Mouse (Mus musculus): ENCODE results near the gene Capn10. TPM values are rescaled to one million over a fixed set of nuclear protein-coding genes. Genes with fewer than 3 reads are reported as not detected.

Gene Capn10
- total RNA-seq (2015; ENCODE audit: low replicate concordance), result 5.9 and 19.5 TPM in 2 replicates
- total RNA-seq (2017; ENCODE audit: low replicate concordance), result 3.3 and 8.6 TPM in 2 replicates

DNA sequence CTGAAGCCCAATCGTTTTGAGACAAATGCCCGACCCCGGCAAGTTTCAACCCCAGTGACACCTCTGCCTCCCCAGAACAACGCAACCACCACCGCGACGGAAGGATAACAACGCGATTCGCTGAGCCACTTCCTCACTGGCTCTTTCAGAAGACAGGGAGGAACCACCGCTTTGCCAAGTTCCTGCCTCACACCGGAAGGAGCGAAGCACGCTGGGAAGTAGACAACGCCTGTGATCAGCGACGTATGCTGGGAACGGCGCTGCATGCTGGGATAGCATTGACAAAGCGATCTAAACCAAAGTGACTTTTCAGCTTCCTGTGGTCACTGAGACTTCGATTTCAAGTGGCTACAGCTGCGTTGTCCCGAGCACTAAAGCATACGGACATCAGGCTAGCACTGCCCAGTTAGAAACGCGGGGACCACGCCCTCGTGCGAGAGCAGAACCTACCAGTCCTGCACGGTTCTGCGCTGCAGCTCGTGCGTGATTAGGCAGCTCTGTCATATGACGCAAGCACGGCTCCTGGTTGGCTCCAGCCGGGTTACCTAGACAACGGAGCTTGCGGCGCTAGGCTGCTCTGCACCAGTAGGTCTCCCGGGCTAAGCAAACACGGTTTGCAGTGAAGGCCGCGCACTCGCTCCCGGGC lies at the start of gene Capn10:
Capn10 (plus strand) TSS at position 195 of the 646 bp plus-strand sequence.
- ATAC-seq (replicated peaks; ENCODE audit: low FRiP score, poor library complexity, severe bottlenecking), result peak; percentile 93

DNA sequence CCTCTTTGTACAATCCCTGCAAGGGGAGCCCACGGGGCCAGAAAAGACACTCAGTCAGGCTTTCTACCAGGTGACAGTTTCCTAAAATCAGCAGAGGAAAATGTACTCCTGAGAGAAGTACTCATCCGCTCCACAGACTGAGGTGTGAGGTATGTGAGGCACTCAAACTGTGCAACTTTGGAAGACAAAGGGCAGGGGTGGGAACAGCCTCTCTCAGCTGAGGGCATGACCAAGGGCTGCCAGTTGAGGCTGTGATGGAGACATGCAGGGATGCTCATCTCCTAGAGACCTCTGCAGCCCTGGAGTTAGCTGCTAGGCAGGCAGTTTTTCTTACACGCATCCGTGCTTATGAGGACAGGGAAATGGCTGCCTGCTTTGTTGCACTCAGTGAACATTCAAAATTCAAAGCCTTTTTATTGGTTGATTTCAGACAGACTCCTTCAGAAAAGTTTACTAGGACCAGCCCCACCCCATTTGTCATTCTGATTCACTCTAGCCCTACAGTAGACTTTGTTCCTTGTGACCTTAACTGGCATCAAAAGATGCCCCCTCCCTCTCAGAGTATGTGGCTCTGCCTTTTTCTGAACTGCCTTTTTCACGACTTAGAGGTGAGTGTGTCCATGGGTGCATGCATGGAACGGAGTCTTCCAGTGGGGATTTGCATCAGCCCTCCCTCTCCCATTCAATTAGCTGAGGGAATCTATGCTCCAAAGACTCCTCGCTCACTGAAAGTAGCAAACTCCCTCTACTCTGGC lies 45.1 kb upstream of the Capn10 start:
- ATAC-seq (replicated peaks; ENCODE audit: low FRiP score, poor library complexity, severe bottlenecking), result no peak

DNA sequence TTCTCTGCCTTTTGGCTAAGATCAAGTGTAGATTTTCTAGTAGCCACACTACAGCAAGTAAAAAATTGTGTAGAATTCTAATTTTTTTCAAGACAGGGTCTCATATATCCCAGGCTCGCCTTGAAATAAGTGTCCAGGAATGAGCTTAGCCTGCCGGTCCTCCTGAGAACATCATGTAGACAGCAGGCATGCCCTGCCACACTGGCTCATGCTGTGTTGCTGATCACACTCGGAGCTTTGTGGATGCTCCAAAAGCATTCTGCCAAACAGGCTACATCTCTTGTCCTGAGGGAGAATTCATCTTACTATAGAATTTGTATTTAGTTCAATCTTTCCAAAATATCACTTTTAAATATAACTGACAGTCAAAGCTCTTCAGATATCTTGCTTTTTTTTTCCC lies 41.4 kb upstream of the Capn10 start:
- ATAC-seq (replicated peaks; ENCODE audit: low FRiP score, poor library complexity, severe bottlenecking), result no peak

DNA sequence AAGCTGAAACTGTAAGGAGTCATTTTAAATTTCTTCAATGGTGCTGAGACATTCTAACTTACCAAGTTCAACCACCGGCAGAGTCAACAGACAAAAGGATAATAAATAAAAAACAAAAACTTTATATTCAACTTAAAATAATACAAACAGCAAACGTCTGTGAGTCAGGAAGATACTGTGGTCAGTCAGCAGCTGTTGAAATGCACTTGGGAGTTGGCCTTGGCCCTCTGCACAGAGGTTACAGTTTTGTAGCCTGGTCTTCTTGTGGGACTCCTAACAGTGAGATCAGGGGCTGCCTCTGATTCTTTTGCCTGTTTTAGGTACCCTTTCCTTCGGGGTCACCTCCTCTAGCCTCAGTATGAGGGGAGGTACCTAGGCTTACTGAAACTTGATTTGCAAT lies 40.3 kb upstream of the Capn10 start:
- no peak for ATAC-seq (replicated peaks; ENCODE audit: low FRiP score, poor library complexity, severe bottlenecking)

DNA sequence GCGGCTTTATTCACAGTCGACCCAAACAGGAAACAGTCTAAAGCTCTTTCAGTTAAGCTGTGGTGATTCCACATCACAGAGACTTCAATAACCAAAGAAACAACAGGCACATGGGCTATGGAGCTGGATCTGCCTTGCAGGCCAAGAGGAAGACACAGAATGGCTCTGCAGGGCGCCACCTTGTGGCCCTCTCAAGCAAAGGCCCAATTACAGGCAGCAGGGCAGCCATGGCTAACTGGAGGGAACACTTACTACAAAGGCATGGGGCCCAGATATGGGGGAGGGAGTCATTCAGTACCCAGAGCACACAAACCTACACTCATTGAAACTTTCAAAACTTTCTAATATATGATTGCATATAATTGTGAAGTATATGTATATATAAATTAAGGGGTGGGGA lies 39.1 kb upstream of the Capn10 start:
- peak; percentile 84 for ATAC-seq (replicated peaks; ENCODE audit: low FRiP score, poor library complexity, severe bottlenecking)

DNA sequence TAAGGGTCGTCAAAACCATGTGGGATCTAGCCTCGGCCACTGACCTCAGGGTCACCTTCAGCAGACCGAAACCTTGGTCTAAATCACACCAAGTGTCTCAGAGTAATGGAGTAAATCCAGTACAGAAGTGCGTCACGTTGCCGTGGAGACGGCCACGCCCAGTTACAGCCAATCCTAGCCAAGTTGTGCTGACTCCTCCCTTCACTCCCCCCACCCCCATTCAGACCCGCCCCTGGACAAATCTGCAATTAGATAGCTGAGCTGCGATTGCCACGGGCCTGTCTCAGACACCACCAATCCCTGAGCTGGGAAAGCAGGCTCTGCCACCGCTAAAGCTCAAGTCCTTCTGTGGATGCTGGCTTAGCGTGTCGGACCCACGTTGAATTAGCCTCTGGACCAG lies 31.4 kb upstream of the Capn10 start, which contains the start of gene Ankmy1:
Ankmy1 (minus strand) TSS at position 121 of the 400 bp plus-strand sequence.
- ATAC-seq (replicated peaks; ENCODE audit: low FRiP score, poor library complexity, severe bottlenecking), result no peak

DNA sequence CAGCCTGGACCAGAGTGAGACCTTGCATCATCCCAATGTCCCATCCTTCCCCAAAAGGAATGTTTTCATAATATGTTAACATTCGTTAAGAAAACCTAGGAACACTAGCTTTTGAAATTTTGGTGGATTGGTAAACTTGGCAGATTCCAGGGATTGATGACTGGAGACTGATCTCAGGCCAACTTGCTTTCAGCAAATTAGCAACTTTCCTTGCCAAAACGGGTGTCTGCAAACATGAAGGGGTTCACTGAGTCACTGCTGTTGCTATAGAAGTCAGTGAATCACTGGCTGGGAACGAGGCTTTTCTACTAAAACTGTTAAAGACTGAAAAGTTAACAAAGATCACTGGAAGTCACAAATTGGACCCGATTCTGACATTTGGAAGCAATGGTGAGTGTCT lies 30.5 kb upstream of the Capn10 start:
- ATAC-seq (replicated peaks; ENCODE audit: low FRiP score, poor library complexity, severe bottlenecking), result no peak

DNA sequence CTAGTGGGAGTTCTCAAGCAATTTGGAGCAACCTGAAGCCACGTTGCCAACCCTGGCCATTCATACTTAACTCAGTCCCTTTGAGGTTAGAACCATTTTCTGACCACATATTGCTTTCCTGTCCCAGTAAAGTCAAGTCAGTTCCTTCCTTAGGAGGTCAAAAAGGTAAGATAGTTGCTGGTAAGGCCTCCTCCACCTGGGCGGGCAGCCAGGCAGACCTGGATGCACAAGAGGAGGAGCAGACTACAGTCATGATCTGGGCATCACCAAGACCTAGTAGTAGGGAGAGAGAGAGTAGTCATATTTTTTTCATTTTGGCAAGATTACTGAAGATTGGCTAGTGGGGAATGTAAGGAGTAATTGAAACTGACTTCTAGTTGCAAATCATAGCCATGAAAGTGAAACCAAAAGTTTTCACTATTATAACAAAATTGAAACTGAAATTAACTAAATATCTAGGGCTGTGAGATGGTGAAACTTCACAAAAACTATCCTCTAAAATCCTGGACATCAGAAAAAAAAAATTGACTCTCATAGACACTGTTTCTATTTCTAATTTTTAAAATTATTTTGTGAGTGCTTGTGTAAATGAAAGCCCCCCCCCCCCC lies 28.4 kb upstream of the Capn10 start:
- ATAC-seq (replicated peaks; ENCODE audit: low FRiP score, poor library complexity, severe bottlenecking), result no peak

DNA sequence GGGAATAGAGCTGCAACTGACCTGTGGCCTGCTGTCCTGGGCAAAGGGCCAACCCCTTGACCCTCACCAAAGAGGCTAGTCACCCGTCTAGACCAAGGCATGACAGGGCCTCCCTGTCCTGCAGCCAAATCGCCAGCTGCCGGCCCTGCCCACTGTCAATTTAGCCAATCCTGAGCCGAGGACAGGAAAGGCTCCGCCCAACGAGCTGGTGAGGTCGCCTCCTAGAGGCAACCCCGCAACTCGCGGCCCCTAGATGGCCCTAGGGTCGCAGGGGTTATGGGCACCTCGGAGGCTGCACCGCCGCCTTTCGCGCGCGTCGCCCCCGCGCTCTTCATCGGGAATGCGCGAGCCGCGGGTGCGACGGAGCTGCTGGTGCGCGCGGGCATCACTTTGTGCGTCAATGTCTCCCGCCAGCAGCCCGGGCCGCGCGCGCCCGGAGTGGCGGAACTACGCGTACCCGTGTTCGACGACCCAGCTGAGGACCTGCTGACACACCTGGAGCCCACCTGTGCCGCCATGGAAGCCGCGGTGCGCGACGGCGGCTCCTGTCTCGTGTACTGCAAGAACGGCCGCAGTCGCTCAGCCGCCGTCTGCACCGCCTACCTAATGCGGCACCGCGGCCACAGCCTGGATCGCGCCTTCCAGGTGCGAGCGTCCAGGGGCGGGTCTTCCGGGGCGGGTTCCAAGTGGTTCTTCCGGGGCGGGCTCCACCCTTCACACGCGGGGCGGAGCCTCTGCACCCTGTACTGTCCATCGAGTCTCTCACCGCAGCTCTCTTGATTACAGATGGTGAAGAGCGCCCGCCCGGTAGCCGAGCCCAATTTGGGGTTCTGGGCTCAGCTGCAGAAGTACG lies 27.2 kb upstream of the Capn10 start, which contains the start of gene Dusp28:
Dusp28 (plus strand) TSS at position 203 of the 853 bp plus-strand sequence.
- peak; percentile 78 for ATAC-seq (replicated peaks; ENCODE audit: low FRiP score, poor library complexity, severe bottlenecking)

DNA sequence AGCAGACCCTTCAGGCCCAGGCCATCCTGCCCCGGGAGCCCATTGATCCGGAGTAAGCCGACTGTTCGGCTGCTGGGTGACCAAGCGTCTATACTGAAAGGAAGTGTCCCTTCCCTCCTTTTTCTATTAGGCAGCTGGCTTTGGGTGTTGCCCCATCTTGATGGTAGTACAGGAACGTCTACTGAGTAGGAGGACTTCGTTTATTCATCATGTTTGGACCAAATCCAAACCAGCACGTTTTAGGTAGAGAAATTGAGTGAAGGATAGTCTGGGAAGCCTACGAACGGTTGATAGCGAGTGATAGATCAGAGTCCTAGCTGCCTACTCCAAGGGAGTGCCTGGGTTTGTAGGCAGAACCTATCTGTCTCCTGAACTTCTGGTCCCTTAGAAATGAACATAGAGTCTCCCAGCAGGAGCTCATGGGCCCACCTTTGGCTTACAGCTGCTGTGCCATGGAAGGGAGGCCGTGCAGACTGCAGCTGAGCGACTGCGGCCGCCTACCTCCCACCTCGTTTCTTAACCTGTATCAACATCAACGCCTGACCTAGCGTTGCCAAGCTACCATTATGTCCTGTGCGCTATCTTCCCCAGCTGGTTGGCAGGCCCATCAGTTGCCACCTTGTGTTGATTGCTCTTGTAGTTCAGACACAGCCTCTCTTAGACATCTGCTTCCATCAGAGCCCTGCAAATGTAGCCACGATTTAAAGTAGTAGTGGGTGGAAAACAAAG lies 26.4 kb upstream of the Capn10 start:
- peak; percentile 52 for ATAC-seq (replicated peaks; ENCODE audit: low FRiP score, poor library complexity, severe bottlenecking)

DNA sequence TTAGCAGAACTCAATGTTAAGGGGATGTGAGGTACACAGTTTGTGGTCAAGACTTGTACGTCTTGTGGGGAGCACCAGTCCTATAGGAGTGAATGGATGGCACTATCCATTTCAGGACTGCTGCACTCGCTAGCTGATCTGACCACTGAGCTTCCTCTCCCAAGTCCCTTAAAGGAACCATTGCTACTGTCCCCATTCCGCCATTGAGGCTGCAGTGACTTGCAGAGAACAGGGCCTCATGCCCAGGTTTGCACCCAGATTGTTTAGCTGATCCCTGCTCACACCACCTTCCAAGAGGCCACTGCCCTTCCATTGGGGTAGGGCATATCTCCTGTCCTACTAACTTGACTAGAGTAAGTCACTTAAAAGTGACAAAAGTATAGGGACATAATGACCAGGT lies 25.5 kb upstream of the Capn10 start:
- ATAC-seq (replicated peaks; ENCODE audit: low FRiP score, poor library complexity, severe bottlenecking), result no peak

DNA sequence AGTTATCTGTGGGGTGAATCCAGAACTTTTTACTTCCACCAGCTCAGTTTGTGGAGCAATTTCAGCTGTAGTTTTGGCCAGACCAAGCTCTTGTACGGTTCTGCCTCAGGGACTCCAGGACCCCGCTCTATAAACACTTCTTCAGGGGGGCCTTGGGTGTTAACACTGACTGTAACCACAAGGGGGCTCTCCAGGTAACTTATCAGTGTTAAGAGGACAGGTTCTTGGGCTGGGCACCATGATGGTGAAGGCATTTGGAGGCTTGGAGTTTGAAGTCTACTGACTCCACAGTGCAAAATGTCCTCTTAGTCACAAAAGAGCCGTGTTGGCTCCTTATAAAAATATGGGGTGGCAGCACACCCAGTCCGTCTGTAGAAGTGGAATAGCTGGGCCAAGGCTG lies 25.1 kb upstream of the Capn10 start:
- no peak for ATAC-seq (replicated peaks; ENCODE audit: low FRiP score, poor library complexity, severe bottlenecking)

DNA sequence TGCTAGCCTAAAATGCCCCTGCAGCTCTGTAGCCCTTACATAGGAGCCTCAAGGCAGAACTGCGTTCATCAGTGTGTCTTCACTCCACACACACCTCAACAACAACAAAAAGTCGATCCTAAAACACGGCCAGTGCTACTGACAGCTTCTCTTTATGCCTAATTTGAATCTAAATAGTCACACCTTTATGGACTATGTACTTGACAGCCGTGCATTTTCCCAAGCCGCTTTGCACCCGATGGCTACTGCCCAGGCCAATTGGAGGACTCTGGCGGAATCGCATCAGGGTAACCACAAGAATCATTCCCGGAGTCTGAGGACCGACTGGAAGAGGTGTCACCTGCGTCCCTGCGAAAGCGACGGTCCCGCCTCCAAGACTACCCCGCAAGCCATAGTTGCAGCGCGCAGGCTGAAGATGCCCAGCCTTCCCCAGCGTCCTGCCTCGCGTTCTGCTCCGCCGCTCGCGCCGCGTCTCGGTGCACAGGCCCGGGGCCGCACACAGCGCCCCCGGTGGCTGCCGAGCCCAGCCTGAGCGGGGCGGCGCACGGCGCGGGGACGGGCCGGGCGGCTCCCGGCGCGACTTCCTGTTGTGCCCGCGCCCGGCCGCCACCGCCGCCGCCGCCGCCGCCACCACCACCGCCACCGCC lies 23.8 kb upstream of the Capn10 start, which contains the start of gene Rnpepl1:
Rnpepl1 (plus strand) TSS at position 545 of the 647 bp plus-strand sequence.
- ATAC-seq (replicated peaks; ENCODE audit: low FRiP score, poor library complexity, severe bottlenecking), result peak; percentile 66

DNA sequence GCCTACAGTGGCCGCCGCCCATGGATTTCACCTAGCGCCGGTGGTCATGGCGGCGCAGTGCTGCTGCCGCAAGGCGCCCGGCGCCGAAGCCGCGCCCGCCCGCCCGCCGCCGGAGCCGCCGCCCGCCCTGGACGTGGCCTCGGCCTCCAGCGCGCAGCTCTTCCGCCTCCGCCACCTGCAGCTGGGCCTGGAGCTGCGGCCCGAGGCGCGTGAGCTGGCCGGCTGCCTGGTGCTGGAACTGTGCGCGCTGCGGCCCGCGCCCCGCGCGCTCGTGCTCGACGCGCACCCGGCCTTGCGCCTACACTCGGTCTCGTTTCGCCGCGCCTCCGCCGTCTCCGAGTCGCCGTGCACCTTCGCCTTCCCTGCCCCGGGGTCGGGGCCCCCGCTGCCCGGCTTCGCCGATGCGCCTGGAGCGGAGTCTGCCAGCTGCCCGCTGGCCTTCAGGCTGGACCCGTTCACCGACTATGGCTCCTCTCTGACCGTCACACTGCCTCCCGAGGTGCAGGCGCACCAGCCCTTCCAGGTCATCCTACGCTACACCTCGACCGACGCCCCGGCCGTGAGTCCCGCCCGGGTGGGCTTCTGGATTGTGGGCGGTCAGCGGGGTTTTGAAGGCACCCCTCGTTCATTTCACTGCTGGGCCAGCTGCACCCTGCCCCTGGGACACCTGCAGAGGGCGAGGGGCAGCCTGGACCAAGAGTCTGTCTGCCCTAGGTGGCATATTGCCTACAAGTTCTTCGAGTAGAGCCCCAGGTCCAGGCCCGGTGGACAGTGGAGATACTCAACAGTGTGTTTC lies 23.1 kb upstream of the Capn10 start:
- ATAC-seq (replicated peaks; ENCODE audit: low FRiP score, poor library complexity, severe bottlenecking), result peak; percentile 21; the same call in 1 of the 2 replicates

DNA sequence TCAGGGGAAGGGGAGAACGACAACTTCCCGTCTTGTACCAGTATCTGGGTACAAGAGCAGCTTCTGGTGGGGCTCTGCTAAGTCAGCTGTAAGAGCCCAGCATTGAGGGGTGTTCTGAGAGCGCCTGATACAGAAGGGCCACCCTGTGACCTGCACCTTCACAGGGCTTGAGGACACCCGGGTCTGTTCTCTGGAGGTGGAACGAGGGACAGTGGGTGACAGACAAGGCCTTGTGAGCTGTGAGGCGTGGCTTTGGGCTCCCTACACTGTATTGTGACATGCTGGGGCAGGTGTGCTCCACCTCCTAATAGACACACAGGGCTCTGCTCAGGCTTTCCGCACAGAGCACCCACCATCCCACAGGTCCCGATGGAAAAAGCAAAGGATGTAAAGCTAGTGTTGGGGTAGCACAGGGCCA lies 22.4 kb upstream of the Capn10 start:
- no peak for ATAC-seq (replicated peaks; ENCODE audit: low FRiP score, poor library complexity, severe bottlenecking)

DNA sequence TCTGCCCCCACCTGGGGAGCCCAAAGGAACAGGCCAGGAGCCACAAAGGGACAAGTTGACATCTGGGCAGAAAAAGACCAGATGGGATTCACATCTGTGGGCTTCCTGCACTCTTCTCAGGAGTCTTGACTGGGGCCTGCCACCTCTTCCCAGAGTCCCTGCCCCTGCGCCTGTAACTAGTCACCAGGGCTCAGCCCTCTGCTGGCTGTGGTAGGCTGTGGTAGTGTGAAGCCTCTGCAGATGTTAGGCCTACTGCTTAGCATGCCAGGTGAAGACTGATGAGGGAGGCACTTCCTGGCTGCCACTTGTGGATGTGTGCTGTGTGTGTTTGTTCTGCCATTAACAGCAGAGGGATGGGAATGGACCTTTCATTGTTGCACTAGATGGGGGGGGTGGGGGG lies 21.9 kb upstream of the Capn10 start:
- ATAC-seq (replicated peaks; ENCODE audit: low FRiP score, poor library complexity, severe bottlenecking), result no peak

DNA sequence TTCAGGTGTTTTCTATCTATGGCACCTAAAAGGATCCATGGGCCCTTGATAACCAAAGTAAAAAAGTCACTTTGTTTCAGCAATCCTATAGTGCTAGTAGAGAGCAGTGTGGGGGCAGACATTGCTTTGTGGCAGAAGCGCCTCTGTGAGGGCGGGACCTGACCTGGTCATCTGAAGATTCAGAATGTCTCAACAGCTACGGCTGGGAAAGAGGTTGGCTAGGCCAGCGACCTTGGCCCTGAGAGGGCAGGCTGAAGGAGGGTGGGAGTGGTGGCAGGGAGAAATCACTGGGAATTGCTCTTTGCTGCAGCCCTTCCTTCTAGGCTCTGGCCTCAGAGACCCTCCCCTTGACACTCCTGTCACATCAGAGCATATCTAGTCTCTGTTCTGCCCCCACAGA lies 19.9 kb upstream of the Capn10 start:
- no peak for ATAC-seq (replicated peaks; ENCODE audit: low FRiP score, poor library complexity, severe bottlenecking)

DNA sequence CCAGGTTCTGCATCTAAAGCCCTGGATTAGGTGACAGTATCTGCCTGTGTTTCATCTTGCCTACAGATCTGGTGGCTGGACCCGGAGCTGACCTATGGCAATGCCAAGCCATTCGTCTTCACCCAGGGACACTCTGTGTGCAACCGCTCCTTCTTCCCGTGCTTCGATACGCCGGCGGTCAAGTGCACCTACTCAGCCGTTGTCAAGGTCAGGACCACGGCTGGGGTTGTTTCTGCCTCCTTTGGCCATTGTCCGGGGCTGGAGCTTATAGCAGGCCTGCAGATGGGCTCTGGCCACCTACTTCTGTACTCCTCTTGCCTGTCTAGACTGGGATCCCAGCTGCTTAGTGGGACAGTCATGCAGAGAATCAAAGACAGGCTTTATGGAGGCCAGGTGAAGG lies 19.2 kb upstream of the Capn10 start:
- ATAC-seq (replicated peaks; ENCODE audit: low FRiP score, poor library complexity, severe bottlenecking), result no peak

All from erythroid progenitor cell, adult 5-6 weeks (primary cell).